Mouse (Mus musculus) MN1 (cell line): ENCODE results near the gene Ncbp2.

ENCODE experiments used
- DNase-seq: peaks from one replicate; pipeline ENCODE4 v3.0.0-alpha.2; 2016; ENCODE audit warnings: low spot score

Ncbp2 gene

DNA sequence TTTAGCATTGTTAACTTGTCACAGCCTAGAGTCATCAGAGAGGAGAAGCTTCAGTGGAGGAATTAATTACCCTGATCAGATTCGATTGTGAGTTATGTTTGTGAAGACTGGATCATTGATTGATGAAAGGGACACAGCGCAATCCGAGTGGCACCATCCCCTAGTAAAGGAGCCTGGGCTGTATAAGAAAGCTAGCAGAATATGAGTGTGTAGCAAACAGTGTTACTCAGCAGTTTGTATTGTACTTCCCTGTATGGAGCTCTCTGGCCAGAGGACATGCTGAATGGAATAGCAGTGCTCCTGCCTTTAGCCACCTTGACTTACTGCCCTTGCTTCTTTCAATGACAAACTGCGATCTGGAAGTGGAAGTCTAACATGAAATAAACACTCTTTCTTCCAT is 62.0 kb downstream of the Ncbp2 start:
- no peak for DNase-seq
